Mouse (Mus musculus) spleen, adult 18-20 months (tissue): ENCODE data around the gene Ezh1.

Experiments
- DNase-seq, 2 experiments: peaks; one replicate each; pipeline ENCODE4 v3.0.0; 2022; ENCODE audit warnings: mixed read lengths in 2 of 2

The Ezh1 gene

DNA sequence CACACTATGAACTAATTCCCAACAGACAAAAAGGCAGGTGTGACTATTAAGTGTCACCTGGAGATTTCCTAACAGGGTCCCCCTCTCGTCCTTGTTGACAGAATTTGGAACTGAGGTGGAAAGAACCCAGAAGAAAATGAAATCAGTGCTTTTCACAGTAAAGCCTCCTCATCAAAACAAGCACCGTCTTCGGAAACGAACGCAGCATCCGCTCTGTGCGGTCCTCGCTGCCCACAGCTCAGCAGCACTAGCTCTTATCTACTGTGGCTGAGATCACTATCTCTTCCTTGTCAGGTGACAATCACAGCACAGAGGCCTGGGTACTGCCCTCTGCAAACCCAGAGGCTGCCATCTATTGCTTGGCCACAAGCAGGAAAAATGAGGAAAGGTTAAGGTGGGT lies 30.1 kb downstream of the Ezh1 start:
- no peak for DNase-seq

DNA sequence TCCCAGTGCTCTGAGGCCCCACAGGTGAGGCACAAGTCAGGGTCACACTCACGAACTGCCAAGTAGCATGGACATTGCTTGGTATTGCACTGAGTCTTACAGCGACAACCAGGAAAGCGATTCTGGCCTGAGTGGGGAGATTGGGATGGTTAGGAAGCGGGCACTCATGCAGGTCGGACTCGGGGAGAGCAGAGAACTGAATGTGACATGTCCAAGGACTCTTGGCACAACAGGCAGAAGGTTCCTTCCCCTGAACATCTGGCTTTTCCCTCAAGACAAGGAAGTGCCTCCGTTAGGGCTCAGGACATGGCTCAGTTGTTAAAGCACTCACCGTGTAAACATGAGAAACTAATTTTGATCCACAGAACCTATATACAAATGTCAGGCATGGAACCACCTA lies 30.7 kb downstream of the Ezh1 start:
- DNase-seq, result no peak

DNA sequence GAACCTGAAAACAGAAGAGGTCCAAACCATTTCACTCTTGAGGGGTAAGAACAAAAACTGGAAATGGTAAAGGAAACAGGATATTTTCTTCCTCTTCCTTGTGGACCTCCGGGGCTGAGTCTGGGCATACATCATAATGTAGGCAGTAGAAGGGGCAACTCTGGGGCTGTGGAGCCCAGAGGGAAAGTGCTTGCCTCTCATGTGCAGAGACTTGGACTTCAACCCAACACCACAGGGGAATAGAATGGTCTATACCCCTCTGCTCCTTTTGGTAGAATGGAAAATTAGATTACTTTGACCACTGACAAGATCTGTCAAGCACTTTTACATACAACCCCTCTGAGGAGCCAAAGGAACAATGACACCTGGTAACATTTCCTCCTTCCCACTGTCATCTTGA lies 31.2 kb downstream of the Ezh1 start:
- DNase-seq, result no peak

DNA sequence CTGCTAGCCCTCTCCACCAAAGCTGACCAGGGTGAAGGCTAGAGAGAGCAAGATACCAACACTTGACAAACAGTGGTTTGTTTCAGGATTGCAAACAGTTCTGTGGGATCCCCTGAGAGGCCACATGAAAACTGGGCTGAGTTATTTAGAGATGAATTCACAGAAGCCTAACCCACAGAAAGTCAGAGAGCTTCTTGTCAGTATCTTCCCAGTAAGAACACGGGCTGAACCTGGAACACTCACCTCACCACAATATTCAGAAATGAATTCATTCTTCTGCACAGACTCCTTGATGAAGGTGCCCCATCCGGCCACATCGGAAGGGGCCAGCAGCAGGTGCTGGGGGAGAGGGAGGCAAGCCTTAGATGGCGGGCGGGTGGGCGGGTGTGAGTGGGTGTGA lies 31.6 kb downstream of the Ezh1 start:
- DNase-seq, result no peak

DNA sequence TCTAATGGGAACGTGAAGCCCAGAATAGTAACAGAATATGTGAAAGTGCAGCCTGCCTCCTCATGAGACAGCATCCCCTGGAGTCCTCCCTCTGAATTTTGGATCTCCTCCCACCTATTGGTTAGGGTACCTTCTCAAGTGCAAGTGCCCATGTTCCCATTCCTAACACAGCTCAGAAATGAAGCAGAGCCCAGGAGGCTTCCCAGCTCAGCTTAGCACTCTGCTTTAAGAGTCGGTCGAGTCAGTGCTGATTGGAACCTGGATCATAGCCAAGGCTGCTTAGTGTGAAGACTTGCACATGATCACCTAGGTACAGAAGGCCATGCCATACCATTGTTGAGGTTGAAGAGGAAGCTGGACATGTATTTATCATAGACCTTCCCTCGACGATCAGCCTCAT lies 32.1 kb downstream of the Ezh1 start:
- no peak for DNase-seq

DNA sequence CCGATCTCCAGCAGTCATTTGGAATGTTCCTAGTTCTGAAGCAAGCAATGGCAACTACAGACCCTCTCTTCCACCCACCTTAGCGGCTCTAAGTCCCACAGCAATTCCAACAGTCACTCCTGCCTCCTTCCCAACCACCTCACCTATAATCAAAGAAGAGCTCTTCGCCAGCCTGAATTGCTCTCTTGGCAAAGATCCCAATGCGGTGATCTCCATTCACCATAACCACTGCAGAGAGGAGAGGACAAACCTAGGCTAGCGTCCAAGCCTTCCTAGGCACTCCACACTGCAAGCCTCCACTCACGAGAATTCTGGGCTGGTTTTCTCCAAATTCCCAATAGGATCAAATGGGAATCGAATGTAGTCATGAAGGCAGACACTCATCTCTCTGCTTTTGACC lies 33.2 kb downstream of the Ezh1 start:
- DNase-seq, result no peak

DNA sequence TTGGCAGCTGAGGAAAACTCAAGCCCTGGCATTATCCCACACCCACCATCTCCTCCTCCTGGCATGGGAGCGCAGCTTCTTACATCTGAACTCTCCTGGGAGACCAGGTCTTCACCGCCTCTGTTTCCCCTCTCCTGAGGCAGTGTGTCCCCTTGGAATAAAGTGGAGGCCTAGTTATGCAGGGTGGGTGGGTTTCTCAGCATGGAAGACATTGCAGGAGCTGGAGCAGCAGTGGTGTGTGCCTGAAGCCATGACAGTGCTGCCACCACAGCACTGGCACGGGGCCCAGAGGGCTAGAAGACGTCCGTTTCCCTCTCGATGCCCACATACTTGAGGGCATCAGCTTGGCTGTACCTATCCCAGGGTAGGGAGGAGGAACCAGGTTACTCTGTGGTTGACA lies 33.6 kb downstream of the Ezh1 start:
- no peak for DNase-seq

DNA sequence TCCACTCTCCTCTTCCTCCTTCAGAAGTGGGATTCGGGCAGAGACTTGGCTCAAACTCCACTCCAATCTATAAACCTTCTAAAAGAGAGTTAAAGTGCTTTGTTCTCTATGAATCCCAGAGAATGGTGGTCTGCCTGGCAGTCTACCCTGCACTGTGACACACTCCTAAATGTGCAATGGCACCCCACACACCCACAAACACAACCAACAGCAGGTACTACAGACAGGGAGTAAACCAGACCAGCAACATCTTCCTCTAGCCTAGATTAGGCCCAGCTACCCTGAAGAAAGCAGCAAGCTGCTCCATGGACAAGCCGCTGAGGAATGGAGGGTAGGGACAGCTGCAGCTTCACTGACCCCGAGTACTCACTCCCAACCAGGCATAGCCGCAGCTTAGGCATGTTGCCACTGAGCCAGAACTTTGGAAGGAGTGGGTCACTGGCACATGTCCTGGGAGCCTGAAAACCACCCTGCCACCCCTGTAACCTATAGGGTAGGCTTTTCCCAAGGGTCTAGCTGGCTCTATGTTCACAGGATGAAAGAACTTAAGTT lies 34.3 kb downstream of the Ezh1 start:
- DNase-seq, result no peak

DNA sequence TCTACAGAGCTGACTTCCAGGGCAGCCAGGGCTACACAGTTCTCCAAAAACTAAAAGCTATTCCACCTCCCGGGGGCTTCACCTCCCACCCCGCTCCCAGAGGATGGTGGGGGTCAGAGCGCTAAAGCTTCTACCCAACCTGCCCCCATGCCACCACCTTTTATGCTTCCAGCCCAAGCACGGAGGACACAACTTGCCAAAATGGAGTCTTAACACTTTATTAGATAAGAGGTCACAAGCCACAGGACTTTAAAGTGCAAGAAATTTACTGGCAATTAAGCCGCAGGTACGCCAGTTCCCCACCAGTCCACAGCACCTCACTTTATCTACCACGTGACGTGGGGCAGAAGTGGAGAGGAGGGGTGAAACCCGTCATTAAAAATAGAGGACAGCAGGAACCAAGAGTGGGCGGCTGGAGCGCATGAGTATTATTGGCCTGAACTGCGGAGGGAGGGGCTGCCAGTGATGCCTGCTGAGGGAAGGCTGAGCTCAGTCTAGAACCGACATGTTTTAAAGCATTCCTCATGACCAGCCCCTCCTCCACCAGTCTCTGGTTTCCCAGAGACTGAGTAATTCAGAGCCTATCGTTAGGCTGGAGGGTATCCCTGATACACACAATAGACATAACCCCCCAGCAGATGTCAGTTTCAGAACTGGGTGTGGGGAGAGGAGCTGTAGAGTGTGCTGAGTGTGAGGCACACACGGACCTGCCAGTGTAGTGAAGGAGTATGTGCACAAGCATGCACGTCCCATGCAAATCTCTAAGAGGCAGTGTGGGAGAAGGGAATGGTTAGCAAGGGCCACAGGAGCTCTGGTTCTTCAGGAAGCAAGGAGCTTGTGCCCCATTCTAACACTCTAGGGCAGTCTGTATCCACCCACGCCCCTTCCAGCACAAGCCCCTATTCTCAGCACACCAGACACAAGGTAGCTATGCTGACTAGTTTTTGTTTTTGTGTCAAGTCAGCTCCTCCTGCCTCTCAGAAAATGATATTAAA lies 35.1 kb downstream of the Ezh1 start:
- no peak for DNase-seq

DNA sequence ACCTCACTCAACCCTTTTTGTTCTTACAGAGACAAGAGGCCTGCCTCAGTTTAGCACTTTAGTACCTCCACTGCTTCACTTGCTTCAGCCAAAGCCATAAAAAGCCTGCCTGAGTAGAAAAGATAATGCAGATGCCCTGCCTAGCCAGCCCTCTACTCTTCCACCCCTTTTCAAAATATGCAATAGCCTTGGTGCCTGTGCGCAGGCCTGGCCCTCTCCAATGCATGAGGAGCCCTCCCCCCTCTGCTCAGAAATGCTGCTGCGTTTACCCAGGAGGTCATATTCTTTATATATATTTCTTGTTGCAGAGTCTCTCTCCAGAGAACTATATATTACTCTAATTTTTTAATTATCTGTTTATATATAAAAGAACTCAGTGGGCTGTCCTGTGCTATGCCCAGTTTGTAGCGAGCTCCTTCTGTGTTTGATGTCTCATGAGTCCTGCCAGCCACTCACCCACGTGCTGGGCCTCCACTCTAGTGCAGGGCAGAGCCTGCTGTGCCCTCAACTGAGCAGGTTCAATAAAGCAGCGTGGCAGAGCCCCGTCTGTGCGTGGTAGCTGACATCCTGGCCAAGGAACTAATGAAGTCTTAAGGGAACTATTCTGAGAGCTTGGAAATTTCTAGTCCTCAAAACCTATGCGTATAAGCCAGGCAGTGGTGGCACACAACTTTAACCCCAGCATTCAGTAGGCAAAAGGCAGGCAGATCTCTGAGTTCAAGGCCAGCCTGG lies 35.9 kb downstream of the Ezh1 start:
- no peak for DNase-seq

DNA sequence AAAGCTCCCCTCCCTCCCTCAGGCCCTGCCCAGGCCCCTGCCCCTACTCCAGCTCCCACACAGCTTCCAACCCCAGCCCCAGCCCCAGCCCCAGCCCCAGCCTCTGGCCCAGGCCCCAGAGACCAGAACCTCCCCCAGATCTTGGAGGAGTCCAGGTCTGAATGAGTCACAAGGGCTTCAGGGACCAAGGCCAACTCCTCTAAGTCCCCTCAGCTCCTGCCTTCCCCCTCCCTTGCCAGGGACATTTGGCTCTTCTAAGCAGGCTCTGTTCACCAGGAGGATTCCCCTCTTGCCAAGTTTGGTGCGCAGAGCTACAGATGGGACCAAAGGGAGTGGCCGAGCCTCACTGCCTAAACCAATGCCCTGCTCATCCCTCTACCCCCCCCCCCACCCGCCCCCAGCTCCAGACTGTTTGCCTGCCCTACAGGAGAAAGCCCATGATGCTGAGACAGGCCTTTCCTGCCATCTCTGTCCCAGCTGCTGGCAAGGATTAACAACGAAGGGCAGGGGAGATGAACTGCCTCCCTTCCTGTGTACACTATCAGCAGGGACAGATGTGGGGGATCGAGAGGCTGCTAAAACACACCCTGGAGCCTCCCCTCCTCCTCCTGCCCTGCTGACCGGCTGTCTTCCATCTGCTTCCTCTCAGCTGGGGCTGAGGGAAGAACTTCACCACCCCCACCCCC lies 36.6 kb downstream of the Ezh1 start:
- no peak for DNase-seq

DNA sequence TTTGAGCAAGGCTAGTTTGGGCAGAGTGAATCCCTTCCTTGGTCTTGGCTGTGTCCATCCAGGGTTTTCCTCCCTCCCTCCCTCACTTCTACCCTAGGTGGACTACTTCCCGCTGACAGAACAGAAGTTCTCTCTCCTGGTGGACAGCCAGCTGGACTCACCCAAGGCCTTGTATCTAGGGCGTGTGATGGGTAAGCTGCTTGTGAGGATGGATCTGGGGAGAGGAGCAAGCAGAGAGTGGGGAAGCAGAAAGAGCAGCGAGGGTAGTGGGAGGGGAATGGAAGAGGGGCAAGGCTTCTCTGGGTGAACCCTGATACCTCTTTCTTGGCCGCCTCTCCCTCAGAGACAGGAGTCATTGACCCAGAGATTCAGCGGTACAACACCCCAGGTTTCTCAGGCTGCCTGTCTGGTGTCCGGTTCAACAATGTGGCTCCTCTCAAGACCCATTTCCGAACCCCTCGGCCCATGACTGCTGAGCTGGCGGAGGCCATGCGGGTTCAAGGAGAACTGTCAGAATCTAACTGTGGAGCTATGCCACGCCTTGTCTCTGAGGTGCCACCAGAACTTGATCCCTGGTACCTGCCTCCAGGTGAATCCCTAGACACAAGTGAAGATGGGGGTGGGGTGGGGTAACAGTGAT lies 38.0 kb downstream of the Ezh1 start:
- no peak for DNase-seq

DNA sequence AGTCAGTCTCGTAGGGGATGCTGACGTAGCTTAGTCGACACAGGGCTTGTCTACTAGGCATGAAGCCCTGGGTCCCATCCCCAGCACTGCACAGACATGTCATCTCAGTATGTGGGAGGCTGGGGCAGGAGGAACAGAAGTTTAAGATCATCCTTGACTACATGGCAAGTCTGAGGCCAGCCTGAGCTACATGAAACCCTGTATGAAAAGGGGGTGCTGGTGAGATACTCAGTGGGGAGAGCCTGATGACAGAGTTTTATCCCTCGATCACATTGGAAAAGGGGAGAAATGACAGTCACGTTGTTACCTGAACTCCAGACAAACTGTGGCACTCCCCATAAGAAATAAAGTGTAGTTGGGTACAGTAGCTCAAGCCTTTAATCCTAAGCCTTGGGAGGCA lies 38.7 kb downstream of the Ezh1 start:
- DNase-seq, result no peak

DNA sequence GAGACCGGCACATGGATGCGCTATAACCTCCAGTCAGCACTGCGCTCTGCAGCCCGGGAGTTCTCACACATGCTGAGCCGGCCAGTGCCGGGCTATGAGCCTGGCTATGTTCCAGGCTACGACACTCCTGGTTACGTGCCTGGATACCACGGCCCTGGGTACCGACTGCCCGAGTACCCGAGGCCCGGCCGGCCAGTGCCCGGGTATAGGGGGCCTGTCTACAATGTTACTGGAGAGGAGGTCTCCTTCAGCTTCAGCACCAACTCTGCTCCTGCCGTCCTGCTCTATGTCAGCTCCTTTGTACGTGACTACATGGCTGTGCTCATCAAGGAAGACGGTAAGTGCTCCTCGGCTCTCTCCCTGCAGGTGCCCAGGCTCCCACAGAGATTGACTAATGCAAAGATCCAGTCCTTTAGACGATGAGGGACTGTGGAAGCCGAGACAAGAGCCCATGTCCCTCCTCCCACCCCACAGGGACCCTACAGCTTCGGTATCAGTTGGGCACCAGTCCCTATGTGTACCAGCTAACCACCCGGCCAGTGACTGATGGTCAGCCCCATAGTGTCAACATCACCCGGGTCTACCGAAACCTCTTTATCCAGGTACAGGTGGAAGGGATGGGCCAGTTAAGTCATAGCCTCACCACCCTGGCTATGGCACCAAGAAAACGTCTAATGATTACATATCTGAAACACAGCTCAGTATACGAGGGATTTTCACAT lies 39.6 kb downstream of the Ezh1 start:
- no peak for DNase-seq

DNA sequence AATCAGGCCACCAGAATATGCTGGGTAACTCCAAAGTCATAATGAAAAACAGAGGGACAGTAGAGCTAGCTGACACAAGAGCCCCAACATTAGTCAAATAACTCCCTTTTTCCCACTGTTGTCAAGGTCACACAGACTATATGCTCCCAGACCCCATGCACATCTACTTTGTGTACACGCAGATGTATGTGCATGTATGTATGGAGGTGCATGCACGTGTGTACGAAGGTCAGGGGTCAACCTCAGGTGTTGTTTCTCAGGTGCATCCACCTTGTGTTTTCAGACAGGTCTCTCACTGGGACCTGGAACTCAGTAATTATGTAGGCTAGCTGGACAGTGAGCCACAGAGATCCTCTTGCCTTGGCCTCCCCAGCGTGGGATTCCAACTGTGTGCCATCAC lies 40.8 kb downstream of the Ezh1 start:
- DNase-seq, result no peak

DNA sequence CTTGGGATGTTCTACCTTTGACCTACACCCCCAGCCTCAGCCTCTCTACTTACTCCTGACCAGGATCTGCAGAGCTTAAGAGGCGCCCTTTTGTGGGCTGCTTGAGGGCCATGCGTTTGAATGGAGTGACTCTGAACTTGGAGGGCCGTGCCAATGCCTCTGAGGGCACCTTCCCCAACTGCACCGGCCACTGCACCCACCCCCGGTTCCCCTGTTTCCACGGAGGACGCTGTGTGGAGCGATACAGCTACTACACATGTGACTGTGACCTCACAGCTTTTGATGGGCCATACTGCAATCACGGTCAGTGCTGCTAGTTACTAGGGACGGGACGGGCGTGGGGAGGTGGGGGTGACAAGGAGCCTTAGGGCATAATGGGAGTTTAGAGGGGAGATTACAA lies 41.3 kb downstream of the Ezh1 start:
- DNase-seq, result no peak

DNA sequence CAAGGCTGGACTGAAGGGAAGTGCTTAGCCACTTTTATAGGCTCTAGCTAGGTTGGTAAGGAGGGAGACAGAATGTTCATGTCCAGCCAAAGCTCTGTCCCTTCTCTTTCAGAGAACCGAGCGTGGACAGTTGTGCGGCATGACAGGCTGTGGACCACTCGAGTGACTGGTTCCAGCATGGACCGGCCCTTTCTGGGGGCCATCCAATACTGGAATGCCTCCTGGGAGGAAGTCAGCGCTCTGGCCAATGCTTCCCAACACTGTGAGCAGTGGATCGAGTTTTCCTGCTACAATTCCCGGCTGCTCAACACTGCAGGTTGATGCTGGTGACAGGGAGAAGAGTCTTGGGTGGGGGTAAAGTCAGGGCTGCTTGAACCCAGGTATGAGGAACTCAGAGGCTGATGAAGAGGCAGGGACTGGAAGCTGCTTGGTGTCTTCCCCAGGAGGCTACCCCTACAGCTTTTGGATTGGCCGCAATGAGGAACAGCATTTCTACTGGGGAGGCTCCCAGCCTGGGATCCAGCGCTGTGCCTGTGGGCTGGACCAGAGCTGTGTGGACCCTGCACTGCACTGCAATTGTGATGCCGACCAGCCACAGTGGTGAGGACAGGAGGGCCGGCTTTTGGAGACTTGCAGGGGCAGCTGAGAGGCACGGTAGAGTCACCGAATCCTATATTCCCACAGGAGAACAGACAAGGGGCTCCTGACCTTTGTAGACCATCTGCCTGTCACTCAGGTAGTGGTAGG lies 43.3 kb downstream of the Ezh1 start:
- no peak for DNase-seq

DNA sequence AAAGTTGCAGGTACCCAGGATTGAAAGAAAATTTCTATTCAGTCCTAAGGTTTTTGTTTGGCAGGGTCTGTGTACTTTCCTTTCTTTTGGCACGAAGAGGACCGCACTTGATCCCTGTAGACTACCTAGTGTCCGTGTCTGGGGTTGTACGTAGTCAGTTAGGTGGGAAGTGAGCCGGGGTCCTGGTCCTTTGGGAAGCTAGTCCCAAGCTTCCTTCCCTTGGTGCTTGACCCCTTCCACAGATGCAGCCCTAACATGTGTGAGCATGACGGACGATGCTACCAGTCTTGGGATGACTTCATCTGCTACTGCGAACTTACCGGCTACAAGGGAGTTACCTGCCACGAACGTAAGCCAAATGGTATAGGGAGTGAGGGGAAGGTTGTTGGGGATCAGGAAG lies 44.3 kb downstream of the Ezh1 start:
- DNase-seq, result no peak

DNA sequence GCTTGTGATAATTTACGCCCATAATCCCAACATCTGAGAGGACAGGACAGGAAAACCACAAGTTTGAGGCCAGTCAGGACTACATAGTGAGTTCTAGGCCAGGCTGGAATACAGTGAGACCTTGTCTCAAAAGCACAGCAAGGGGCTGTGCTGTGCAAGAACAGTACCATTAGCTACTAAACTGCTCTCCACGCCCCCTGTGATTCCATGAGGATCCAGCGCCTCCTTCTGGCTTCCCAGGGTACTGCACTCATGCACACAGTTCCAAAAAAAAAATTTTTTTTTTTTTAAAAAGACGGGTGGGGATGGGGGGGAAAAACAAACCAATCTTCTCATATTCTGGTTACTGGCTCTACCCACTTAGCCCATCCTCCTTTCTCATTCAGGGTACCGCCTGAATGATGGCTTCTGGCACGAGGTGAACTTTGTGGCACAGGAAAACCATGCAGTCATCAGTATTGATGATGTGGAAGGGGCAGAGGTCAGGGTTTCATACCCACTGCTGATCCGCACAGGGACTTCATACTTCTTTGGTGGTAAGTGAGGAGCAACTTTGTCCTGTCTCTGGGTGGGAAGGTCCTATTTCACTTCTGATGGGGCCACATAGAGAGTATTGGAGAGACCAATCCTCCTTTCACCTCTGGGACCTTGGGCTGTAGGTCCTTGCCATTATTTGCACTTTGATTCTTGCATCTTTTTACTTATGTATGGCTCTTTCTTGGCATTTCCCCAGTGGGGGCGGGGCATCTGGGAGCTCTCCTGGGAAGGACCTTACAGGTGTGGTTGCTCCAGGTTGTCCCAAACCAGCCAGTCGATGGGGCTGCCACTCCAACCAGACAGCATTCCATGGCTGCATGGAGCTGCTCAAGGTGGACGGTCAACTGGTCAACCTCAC lies 45.2 kb downstream of the Ezh1 start:
- peak; percentile 10 to 48 for DNase-seq

DNA sequence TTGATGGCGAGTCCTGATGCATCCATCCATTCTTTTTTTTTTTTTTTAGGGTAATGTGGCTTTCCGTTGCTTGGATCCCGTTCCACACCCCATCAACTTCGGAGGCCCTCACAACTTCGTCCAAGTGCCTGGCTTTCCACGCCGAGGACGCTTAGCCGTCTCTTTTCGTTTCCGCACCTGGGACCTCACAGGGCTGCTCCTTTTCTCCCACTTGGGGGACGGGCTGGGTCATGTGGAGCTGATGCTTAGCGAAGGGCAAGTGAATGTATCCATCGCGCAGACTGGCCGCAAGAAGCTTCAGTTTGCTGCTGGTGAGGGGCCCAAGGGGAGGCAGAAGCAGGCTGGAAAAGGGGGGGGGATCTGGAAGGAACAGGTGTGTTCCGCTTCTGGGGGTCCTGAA lies 46.0 kb downstream of the Ezh1 start:
- DNase-seq, result no peak
